Mouse (Mus musculus) CH12F3 (cell line): ENCODE measurements around the gene Platr17.
"Not testable (repeated sequence)": the region's sequence is repeated elsewhere in the genome, so short reads cannot be mapped to it uniquely, and the experiment has no call there.

Experiments used
- in situ Hi-C: fragments of 300-500 bp; cut with MboI; formaldehyde crosslinking; loops from 2 replicates; pipeline ENCODE4 v1.14.3; 2020; ENCODE audit warnings: low sequenced_read_pairs

The Platr17 gene

DNA sequence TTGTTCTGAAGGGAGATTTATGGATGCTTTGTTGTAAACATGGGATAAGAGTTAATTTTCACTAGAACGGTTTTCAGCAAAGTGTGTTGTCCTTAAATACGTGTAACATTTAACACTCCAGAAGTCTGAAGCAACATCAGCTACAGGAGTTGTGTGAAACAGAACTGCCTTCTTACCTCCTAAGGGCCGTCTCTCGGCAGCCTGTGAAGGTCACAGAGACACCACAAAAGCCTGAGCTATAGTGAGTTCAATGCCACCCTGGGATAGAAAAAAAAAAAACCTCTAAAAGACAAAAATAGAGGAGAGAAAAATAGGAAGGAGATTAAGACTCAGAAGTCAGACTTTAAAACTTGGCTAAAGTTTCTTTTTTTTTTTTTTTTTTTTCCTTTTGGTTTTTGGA, 2.9 kb upstream of the Platr17 start:
- in situ Hi-C loops, result no loop called here

DNA sequence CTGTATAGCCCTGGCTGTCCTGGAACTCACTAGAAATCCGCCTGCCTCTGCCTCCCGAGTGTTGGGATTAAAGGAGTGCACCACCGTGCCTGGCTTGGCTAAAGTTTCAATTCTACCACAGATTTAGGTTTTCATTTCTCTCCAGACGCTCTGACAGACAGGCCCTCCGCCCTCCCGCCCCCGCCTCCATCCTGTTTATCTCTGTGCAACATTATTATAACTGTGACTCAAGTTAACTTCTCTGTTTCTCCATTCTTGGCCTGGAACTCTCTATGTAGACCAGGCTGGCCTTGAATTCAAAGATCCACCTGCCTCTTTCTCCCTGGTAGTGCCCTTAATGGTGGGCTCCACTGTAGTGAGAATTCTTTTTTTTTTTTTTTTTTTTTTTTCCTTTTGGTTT, 2.4 kb upstream of the Platr17 start:
- in situ Hi-C loops, result no loop called here

DNA sequence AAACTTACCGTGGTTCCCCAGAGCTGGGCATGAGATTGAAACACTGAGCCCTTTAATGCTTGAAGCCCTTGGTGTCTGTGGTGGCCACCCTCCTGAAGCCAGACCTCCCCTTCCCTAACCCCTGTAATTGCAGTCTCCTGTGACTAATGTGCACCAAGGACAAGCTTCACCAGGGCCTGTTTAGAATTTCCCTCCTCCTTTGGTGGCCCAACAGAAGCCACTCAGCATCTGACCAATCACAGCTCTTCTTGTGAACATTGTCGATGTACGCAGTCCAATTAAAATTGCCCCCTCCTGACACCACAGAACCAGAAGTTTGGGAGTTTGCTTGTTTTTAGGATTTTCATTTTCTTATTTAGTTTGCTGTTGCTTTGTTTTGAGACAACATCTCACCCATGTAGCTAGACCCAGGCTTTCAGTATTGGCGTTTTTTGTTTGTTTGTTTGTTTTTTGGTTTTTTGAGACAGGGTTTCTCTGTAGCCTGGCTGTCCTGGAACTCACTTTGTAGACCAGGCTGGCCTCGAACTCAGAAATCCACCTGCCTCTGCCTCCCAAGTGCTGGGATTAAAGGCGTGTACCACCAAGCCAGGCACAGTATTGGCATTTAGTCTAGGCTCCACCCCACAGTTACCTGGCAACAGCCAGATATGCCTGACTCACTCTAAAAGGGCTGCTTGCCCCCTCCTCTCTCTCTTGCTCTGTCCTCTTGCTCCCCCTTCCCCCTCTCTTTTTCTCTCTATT, 854 bp upstream of the Platr17 start:
- in situ Hi-C loops, result not testable (repeated sequence)

DNA sequence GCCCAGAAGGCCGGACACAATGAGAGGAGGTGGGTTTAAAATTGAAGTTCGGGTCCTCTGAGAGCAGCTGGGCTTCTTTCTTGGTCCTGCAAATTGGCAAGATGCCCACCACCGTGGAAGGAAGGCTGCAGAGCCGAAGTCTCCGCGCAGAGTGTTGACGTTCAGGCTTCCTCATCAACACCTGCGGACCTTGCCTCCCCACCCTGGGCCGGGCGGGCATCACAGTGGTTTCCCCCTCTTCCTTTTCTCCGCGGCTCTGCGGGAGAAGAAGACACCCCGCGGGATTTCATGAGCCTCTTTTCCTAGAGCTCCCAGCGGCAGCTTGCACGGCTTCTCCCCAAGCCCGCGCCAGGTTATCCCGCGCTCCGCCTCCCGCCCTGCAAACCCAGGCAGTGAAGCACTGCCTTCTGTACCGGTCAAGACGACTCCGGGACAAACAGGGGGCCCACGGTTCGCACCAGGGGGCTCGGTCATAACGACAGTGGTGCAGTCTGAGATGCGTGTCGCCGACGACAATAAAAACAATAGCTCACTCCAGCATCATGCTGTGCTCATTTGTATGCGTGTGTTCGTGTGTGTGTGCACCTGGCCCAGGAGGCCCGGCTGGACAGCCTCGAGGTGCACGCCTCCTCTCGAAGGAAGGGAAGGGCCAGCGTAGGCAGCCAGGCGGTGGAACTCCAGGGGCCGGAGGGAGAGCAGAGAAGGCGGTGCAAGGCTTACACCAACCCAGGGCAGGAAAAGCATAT, 3.6 kb downstream of the Platr17 start:
- in situ Hi-C loops, result no loop called here

DNA sequence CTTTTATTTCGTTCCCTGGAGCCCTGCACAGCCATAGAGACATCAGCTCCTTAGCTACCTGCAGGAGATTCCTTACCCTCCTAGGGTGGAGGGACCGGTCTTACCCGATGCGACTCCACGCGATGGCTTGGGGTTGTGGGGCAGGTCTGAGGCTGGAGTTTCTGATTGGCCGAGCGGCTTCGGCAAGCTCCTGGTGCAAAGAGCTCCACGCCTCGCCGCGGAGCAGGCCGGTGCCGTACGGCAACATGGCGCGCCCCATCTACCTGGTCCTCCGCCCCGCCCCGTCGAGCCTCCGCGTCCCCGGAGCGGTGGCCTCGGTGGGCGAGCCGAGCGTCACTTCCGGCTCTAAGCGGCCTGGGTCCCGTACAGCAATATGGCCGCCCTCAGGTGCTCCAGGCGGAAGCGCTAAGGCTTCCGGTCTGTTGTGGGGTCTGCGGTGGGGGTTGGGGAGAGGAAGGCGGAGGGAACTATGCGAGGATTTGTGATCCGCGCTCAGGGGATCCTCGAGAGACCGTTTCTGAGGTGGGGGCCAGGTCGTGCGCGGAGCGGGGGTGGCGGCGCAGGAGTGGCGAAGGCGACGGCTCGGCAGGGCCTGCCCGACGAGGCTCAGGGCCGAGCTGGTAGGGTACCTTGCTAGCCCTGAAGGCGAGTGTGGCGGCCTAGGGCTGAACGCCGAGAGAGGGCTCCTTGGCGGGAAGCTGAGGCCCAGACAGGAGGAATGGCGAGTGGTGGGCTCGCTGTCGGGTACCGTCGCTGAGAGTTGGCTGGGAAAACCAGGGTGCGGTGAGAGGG, 4.3 kb downstream of the Platr17 start, which contains the start of gene Daxx:
Daxx (plus strand) TSS at position 338 of the 792 bp plus-strand sequence.
- in situ Hi-C loops, result no loop called here

DNA sequence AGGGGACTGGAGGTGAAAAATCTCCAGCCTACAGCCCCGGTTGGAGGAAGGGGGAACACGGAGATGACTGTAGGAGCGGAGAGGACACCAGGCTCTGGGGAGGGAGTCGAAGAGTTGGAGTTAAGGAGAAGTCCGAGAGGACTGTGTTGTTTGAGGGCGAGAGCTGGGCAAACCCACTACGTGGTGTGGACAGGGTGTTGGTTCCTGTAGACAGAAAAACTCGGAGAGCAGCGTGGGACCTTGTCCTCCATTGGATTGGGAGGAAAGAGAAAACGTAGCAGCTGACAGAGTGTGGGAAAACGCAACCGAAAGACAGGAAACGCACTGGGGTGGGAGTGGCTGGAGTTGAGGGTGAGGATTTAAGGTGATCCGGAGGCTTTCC, 4.9 kb downstream of the Platr17 start:
- in situ Hi-C loops, result no loop called here

DNA sequence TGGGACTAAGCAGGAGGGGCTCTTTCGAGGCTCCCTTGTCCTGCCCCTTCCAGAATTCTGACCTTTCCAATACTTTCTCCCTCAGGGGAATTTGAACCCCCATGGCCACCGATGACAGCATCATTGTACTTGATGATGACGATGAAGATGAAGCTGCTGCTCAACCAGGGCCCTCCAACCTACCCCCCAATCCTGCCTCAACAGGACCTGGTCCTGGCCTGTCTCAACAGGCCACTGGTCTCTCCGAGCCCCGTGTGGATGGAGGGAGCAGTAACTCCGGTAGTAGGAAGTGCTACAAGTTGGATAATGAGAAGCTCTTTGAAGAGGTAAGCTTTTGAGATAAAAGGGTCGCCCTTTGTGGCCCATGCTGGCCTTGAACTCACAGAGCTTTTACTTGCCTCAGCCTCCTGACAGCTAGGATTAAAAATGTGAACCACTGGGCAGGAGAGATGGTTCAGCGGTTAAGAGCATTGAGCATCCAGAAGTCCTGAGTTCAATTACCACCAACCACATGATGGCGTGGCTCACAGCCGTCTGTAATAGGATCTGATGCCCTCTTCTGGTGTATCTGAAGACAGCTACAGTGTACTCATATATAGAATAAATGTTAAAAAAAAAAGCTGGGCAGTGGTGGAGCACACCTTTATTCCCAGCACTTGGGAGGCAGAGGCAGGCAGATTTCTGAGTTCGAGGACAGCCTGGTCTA, 5.6 kb downstream of the Platr17 start:
- in situ Hi-C loops, result no loop called here

DNA sequence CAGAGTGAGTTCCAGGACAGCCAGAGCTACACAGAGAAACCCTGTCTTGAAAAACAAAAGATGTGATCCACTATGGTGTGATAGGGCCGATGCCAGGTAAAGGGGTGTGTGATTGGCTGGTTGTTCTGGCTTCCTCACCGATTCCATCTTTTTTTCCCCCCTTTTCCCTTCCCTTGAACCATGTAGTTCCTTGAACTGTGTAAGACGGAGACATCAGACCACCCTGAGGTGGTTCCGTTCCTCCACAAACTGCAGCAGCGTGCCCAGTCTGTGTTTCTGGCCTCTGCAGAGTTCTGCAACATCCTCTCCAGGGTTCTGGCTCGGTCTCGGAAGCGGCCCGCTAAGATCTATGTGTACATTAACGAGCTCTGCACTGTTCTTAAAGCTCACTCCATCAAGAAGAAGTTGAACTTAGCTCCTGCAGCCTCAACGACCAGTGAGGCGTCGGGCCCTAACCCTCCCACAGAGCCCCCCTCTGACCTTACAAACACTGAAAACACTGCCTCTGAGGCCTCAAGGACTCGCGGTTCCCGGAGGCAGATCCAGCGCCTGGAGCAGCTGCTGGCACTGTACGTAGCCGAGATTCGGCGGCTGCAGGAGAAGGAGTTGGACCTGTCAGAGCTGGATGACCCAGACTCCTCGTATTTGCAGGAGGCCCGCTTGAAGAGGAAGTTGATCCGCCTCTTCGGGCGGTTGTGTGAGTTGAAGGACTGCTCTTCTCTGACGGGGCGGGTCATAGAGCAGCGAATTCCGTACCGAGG, 6.3 kb downstream of the Platr17 start:
- in situ Hi-C loops, result no loop called here

DNA sequence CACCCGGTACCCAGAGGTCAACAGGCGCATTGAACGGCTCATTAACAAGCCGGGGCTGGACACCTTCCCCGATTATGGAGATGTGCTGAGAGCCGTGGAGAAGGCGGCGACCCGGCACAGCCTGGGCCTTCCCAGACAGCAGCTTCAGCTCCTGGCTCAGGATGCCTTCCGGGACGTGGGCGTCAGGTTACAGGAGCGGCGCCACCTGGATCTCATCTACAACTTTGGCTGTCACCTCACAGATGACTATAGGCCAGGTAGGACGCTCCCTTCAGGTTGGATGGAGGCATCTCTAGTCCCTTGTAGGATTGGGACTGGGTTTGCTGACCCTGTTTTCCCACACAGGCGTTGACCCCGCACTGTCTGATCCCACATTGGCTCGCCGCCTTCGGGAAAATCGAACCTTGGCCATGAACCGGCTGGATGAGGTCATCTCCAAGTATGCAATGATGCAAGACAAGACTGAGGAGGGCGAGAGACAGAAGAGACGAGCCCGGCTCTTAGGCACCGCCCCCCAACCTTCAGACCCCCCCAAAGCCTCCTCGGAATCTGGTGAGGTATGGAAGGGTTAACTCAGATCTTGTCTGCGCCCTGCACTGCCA, 7.0 kb downstream of the Platr17 start:
- in situ Hi-C loops, result no loop called here

DNA sequence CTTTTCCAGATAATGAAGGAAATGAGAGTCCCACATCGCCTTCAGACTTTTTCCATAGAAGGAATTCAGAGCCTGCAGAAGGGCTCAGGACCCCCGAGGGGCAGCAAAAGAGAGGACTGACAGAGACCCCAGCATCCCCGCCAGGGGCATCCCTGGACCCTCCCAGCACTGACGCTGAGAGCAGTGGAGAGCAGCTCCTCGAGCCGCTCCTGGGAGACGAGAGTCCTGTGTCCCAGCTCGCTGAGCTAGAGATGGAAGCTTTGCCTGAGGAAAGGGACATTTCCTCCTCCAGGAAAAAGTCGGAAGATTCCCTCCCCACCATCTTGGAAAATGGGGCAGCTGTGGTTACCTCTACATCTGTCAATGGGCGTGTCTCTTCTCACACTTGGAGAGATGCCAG, 8.3 kb downstream of the Platr17 start:
- in situ Hi-C loops, result no loop called here

DNA sequence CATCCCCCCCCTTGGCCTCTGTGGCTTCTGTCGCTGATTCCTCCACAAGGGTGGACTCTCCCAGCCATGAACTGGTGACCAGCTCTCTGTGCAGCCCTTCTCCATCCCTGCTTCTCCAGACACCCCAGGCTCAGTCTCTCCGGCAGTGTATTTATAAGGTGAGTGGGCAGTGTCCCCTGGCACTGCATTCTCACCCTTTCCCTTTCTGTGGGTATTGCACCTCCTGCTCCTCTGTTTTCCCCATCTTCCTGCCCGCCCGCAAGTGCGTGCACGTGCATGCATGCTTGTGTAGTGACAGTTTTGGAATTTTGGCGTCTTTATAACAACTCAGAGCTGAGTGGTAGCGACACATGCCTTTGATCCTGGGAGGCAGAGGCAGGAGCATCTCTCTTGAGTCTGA, 9.0 kb downstream of the Platr17 start:
- in situ Hi-C loops, result no loop called here

DNA sequence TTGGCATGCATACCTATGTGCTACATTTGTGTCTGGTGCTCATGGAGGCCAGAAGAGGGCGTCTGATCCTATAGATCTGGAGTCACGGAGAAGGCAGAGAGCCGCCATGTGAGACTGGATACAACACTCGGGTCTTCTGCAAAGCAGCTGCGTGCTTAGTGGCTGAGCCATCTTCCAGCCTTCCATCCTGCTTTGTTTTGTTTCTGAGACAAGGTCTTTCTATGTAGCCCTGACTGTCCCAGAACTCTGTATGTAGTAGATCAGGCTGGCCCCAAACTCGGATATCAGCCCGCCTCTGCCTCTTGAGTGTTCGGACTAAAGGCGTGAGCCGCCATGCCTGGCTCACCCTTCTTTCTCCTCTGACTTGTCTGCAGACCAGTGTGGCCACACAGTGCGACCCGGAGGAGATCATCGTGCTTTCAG, 10.0 kb downstream of the Platr17 start:
- in situ Hi-C loops, result no loop called here

DNA sequence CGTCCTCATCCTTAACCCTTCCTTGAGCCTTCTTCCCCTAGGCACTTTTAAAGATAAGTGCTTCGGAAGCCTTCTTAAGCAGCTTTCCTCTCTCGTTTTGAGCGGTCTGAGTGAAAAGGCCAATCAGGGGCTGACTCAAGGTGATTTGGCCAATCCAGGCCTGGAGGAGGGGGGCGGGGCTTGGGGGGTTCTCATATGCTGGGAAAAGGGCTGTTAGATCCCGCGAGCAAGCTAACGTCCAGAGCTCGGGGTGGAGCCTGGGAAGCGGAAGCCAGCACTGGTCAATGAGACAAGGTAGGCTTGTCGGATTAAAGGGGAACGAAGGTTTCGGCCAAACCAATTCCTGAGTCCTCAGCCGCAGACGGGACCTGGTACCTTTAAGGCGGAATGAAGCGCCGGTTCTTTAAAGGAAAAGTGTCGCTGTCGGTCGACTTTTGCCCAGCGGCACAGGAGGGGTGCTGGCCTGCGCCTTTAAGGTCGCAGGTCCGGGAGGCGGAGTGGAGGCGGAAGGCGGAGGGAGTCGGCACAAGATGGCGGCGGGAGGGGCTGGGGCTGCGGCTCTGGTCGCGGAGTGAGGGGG, 10.8 kb downstream of the Platr17 start, which contains the start of the genes Tapbp and Zbtb22:
Tapbp (plus strand) TSS at position 229 of the 580 bp plus-strand sequence.
Zbtb22 (plus strand) TSS at position 234 of the 580 bp plus-strand sequence.
- in situ Hi-C loops, result no loop called here

DNA sequence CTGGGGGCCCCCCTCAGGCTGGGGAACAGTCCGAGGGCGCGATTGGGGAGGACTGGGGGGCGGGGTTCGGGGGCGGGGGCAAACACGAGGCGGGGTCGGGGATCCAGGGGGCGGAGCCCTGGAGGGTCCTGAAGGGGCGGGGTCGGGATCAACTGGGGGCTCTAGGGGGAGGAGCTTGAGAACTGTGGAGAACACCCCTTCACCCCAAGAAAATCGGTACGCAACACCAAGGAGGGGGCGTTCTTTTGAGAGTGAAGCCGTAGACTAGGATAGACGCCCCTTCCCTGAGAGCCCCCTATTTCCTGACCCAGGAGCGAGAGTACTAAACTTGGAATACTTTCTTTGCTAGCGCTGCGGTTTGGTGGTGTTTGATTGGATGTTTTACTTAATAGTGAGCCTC, 11.4 kb downstream of the Platr17 start:
- in situ Hi-C loops, result no loop called here

DNA sequence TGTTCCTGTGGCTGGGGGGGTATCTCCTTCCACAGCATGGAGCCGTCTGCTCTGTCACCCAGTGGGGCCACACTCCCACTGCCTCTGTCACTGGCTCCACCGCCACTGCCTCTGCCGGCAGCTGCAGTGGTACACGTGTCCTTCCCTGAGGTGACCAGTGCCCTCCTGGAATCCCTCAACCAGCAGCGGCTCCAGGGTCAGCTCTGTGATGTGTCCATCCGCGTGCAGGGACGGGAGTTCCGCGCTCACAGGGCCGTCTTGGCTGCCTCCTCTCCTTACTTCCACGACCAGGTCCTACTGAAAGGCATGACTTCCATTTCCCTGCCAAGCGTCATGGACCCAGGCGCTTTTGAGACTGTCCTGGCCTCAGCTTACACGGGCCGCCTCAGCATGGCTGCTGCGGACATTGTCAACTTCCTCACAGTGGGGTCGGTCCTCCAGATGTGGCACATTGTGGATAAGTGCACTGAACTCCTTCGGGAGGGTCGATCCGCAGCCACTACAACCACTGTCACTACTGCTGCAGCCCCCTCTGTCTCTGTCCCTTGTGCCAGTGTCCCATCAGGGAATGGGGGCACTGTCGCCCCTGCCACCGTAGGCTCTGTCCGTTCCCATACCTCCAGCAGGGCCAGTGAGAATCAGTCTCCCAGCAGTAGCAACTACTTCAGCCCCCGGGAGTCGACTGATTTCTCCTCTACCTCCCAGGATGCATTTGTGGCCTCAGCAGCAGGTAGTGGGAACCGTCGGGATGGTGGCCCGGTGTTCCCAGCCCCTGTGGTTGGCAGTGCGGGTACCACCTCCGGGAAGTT, 12.1 kb downstream of the Platr17 start:
- in situ Hi-C loops, result no loop called here

DNA sequence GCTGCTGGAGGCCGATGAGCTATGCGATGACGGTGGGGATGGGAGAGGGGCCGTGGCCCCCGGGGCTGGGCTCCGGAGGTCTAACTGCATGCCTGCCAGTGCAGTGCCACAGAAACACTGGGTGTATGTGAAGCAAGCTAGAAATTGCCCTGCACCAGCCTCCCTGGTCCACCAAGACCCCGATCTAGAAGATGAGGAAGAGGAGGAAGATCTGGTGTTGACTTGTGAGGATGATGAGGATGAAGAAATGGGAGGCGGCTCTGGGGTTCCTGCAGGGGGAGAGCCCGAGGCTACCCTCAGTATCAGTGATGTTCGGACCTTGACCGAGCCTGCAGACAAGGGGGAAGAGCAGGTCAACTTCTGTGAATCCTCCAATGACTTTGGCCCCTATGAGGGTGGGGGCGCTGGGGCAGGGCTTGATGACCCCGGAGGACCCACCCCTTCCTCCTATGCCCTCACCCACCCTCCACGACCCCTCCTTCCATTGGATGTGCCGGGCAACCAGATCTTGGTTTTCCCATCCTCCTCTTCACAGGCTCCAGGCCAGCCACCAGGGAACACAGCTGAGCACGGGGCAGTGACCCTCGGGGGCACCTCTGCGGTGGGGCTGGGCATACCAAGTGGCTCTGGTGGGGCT, 12.8 kb downstream of the Platr17 start:
- in situ Hi-C loops, result no loop called here

DNA sequence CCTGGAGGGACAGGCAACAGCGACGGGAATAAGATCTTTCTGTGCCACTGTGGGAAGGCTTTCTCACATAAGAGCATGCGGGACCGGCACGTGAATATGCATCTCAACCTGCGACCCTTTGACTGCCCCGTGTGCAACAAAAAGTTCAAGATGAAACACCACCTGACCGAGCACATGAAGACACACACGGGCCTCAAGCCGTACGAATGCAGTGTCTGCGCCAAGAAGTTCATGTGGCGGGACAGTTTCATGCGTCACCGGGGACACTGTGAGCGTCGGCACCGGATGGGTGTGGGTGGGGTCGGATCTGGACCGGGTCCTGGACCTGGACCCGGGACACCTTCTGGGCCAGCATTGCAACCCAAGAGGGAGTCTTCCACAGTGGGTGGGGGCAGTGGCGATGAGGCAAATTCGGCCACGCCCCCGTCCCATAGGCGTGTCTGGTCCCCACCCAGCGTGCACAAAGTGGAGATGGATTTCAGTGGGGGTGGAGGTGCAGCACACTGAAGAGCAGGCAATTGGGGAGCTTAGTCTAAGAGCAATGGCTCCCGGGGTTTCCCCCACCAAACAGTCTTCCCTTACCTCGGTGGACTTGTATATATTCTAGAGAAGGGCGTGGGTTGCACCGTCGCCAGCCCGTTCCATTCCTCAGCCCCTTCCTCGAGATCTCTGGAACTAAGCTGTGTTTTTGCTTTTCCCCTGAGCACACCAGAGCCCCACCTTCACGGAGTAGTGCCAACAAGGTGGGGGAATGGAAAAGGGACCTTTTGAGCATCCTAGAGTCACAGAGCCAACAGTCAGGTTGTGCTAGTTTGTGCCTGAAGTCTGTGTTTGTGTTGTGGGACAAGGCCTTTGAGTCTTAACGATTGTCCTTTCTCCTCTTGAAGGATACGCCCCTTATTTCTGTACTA, 13.6 kb downstream of the Platr17 start:
- in situ Hi-C loops, result no loop called here
